Mouse (Mus musculus) midbrain, embryonic 10.5 days (tissue): ENCODE data around the gene 4930503B20Rik. TPM values are rescaled to one million over a fixed set of nuclear protein-coding genes. Genes with fewer than 3 reads are reported as not detected.

ENCODE experiments used
- polyA plus RNA-seq: library from polyadenylated mRNA; unstranded; fragments of >200 nt; fragmentation: Nextera tagmentation; extraction: Ambion mirVana; gene quantifications from 2 replicates; pipeline ENCODE4 v1.2.1, GENCODE M21; 2016

4930503B20Rik gene
- polyA plus RNA-seq, 1 experiment from 2014 or later: not detected

Other genes with a start within 250 kb of the 4930503B20Rik start
- gene Ssx2ip, start 246.7 kb downstream of the 4930503B20Rik start, polyA plus RNA-seq: 28.4 and 30.3 TPM in 2 replicates
- 5.7 and 6.6 TPM in 2 replicates for gene Ctbs, start 201.5 kb downstream of the 4930503B20Rik start, polyA plus RNA-seq
- gene Spata1, start 151.6 kb downstream of the 4930503B20Rik start, polyA plus RNA-seq: 4.7 and 5.8 TPM in 2 replicates
- 1,116 and 1,275 TPM in 2 replicates for gene Gng5, start 151.5 kb downstream of the 4930503B20Rik start, polyA plus RNA-seq
- gene Rpf1, start 129.9 kb downstream of the 4930503B20Rik start, polyA plus RNA-seq: 66.4 and 72.7 TPM in 2 replicates
- not detected in 2 replicates for gene Uox, start 80.9 kb downstream of the 4930503B20Rik start, polyA plus RNA-seq
- gene Dnase2b, start 35.7 kb downstream of the 4930503B20Rik start, polyA plus RNA-seq: not detected in 2 replicates
- gene Samd13, start 34.3 kb upstream of the 4930503B20Rik start, polyA plus RNA-seq: 0.72 and 1.5 TPM in 2 replicates
- gene Prkacb, start 161.7 kb upstream of the 4930503B20Rik start, polyA plus RNA-seq: 56.0 and 64.4 TPM in 2 replicates
- gene Ttll7, start 201.1 kb upstream of the 4930503B20Rik start, polyA plus RNA-seq: 3.2 and 3.7 TPM in 2 replicates